Mouse (Mus musculus): ENCODE results near the gene Trp53. TPM values are rescaled to one million over a fixed set of nuclear protein-coding genes. Genes with fewer than 3 reads are reported as not detected.

Gene Trp53
- polyA plus RNA-seq, 1 experiment from 2014 or later = 71.2 TPM

- ATAC-seq (ENCODE audit: insufficient number of reproducible peaks, insufficient read depth, low FRiP score, low read depth) = no peak
- peaks cover 32% of the 10 kb centered on the region for H3K36me3 ChIP-seq (ENCODE audit: control insufficient read depth, insufficient read depth, low read length)
Observed at GRCm38 (mm10) chr11:69563373-69563772, 16.8 kb upstream of the Trp53 start.

GRCm38 (mm10) chr11:69564391-69564790 is 15.8 kb upstream of the Trp53 start:
- Histone ChIP-seq H3K4me1 (ENCODE audit: control insufficient read depth in 2 of 2, insufficient read depth in 2 of 2, low read length in 2 of 2) (peaks cover 25 to 28% of the 10 kb centered on the region in 2 experiments), H3K27me3 (ENCODE audit: control insufficient read depth, insufficient read depth, low read length) (no peaks in the 10 kb centered on the region; the same call in 1 of the 2 replicates), H3K4me2 (ENCODE audit: low read length) (no peak overlapping the region), H3K27ac (replicated peaks in 1 of 2; ENCODE audit: control insufficient read depth in 1 of 2, insufficient read depth in 1 of 2, low read depth in 2 of 2, low read length in 2 of 2) (no peak overlapping the region), H3K9me3 (ENCODE audit: control insufficient read depth, low read length) (no peaks in the 10 kb centered on the region), H3K9ac (ENCODE audit: low read length) (no peak overlapping the region), H3K36me3 (ENCODE audit: control insufficient read depth, insufficient read depth, low read length) (peaks cover 33% of the 10 kb centered on the region), H3K4me3 (ENCODE audit: control insufficient read depth in 1 of 2, insufficient read depth in 1 of 2, low read depth in 1 of 2, low read length in 2 of 2) (no peak overlapping the region)
- WGBS = 56% methylated on average over 3 of the region's 3 CpGs
- ATAC-seq (ENCODE audit: insufficient number of reproducible peaks, insufficient read depth, low FRiP score, low read depth) = no peak

More at GRCm38 (mm10) chr11:69563373-69563772, 16.8 kb upstream of the Trp53 start:
- H3K4me3 ChIP-seq (ENCODE audit: control insufficient read depth in 1 of 2, insufficient read depth in 1 of 2, low read depth in 1 of 2, low read length in 2 of 2) = no peak overlapping the region
- 49% methylated on average over 13 of the region's 13 CpGs for WGBS
- no peaks in the 10 kb centered on the region for H3K9me3 ChIP-seq (ENCODE audit: control insufficient read depth, low read length)
- no peak overlapping the region for H3K9ac ChIP-seq (ENCODE audit: low read length)
- H3K4me2 ChIP-seq (ENCODE audit: low read length) = no peak overlapping the region
- H3K27me3 ChIP-seq (ENCODE audit: control insufficient read depth, insufficient read depth, low read length) = no peaks in the 10 kb centered on the region; the same call in 1 of the 2 replicates
- peaks cover 30 to 32% of the 10 kb centered on the region in 2 experiments for H3K4me1 ChIP-seq (ENCODE audit: control insufficient read depth in 2 of 2, insufficient read depth in 2 of 2, low read length in 2 of 2)
- no peak overlapping the region for H3K27ac ChIP-seq (replicated peaks in 1 of 2; ENCODE audit: control insufficient read depth in 1 of 2, insufficient read depth in 1 of 2, low read depth in 2 of 2, low read length in 2 of 2)

- Histone ChIP-seq H3K27me3 (ENCODE audit: control insufficient read depth, insufficient read depth, low read length) (no peaks in the 10 kb centered on the region; the same call in 1 of the 2 replicates), H3K27ac (replicated peaks in 1 of 2; ENCODE audit: control insufficient read depth in 1 of 2, insufficient read depth in 1 of 2, low read depth in 2 of 2, low read length in 2 of 2) (no peak overlapping the region), H3K4me3 (ENCODE audit: control insufficient read depth in 1 of 2, insufficient read depth in 1 of 2, low read depth in 1 of 2, low read length in 2 of 2) (no peak overlapping the region), H3K36me3 (ENCODE audit: control insufficient read depth, insufficient read depth, low read length) (peaks cover 41% of the 10 kb centered on the region), H3K4me2 (ENCODE audit: low read length) (no peak overlapping the region), H3K9ac (ENCODE audit: low read length) (no peak overlapping the region), H3K9me3 (ENCODE audit: control insufficient read depth, low read length) (no peaks in the 10 kb centered on the region), H3K4me1 (ENCODE audit: control insufficient read depth in 2 of 2, insufficient read depth in 2 of 2, low read length in 2 of 2) (peaks cover 25 to 28% of the 10 kb centered on the region in 2 experiments)
- no peak for ATAC-seq (ENCODE audit: insufficient number of reproducible peaks, insufficient read depth, low FRiP score, low read depth)
- WGBS = 68% methylated on average over 8 of the region's 8 CpGs
Observed at GRCm38 (mm10) chr11:69565131-69565530, 15.0 kb upstream of the Trp53 start.

GRCm38 (mm10) chr11:69575220-69575619 is 4.9 kb upstream of the Trp53 start:
- H3K9me3 ChIP-seq (ENCODE audit: control insufficient read depth, low read length) = no peaks in the 10 kb centered on the region
- H3K36me3 ChIP-seq (ENCODE audit: control insufficient read depth, insufficient read depth, low read length) = peaks cover 43% of the 10 kb centered on the region
- peaks cover 9 to 15% of the 10 kb centered on the region in 2 experiments for H3K4me1 ChIP-seq (ENCODE audit: control insufficient read depth in 2 of 2, insufficient read depth in 2 of 2, low read length in 2 of 2)
- H3K9ac ChIP-seq (ENCODE audit: low read length) = no peak overlapping the region
- no peak overlapping the region for H3K27ac ChIP-seq (replicated peaks in 1 of 2; ENCODE audit: control insufficient read depth in 1 of 2, insufficient read depth in 1 of 2, low read depth in 2 of 2, low read length in 2 of 2)
- H3K27me3 ChIP-seq (ENCODE audit: control insufficient read depth, insufficient read depth, low read length) = no peaks in the 10 kb centered on the region
- H3K4me3 ChIP-seq (ENCODE audit: control insufficient read depth in 1 of 2, insufficient read depth in 1 of 2, low read depth in 1 of 2, low read length in 2 of 2) = no peak overlapping the region
- no peak overlapping the region for H3K4me2 ChIP-seq (ENCODE audit: low read length)
- WGBS = 48% methylated on average over 3 of the region's 3 CpGs
- ATAC-seq (ENCODE audit: insufficient number of reproducible peaks, insufficient read depth, low FRiP score, low read depth) = no peak

GRCm38 (mm10) chr11:69576307-69576706 is 3.9 kb upstream of the Trp53 start:
- ATAC-seq (ENCODE audit: insufficient number of reproducible peaks, insufficient read depth, low FRiP score, low read depth) = no peak
- no peak overlapping the region for H3K4me3 ChIP-seq (ENCODE audit: control insufficient read depth in 1 of 2, insufficient read depth in 1 of 2, low read depth in 1 of 2, low read length in 2 of 2)
- 62% methylated on average over 5 of the region's 5 CpGs for WGBS
- H3K4me1 ChIP-seq (ENCODE audit: control insufficient read depth in 2 of 2, insufficient read depth in 2 of 2, low read length in 2 of 2) = peaks cover 9 to 15% of the 10 kb centered on the region in 2 experiments
- H3K9me3 ChIP-seq (ENCODE audit: control insufficient read depth, low read length) = no peaks in the 10 kb centered on the region
- no peaks in the 10 kb centered on the region for H3K27me3 ChIP-seq (ENCODE audit: control insufficient read depth, insufficient read depth, low read length)
- no peak overlapping the region for H3K9ac ChIP-seq (ENCODE audit: low read length)
- H3K4me2 ChIP-seq (ENCODE audit: low read length) = no peak overlapping the region
- no peak overlapping the region for H3K27ac ChIP-seq (replicated peaks in 1 of 2; ENCODE audit: control insufficient read depth in 1 of 2, insufficient read depth in 1 of 2, low read depth in 2 of 2, low read length in 2 of 2)
- H3K36me3 ChIP-seq (ENCODE audit: control insufficient read depth, insufficient read depth, low read length) = peaks cover 32% of the 10 kb centered on the region

GRCm38 (mm10) chr11:69578301-69578700 is 1.9 kb upstream of the Trp53 start:
- Histone ChIP-seq H3K36me3 (ENCODE audit: control insufficient read depth, insufficient read depth, low read length) (peaks cover 19% of the 10 kb centered on the region), H3K4me3 (ENCODE audit: control insufficient read depth in 1 of 2, insufficient read depth in 1 of 2, low read depth in 1 of 2, low read length in 2 of 2) (peak overlapping the region; percentile 68 to 79), H3K27ac (replicated peaks in 1 of 2; ENCODE audit: control insufficient read depth in 1 of 2, insufficient read depth in 1 of 2, low read depth in 2 of 2, low read length in 2 of 2) (no peak overlapping the region), H3K27me3 (ENCODE audit: control insufficient read depth, insufficient read depth, low read length) (no peaks in the 10 kb centered on the region), H3K9me3 (ENCODE audit: control insufficient read depth, low read length) (no peaks in the 10 kb centered on the region), H3K4me1 (ENCODE audit: control insufficient read depth in 2 of 2, insufficient read depth in 2 of 2, low read length in 2 of 2) (peaks cover 12 to 23% of the 10 kb centered on the region in 2 experiments), H3K4me2 (ENCODE audit: low read length) (peak overlapping the region; percentile 75), H3K9ac (ENCODE audit: low read length) (peak overlapping the region; percentile 86)
- 6% methylated on average over 15 of the region's 15 CpGs for WGBS
- ATAC-seq (ENCODE audit: insufficient number of reproducible peaks, insufficient read depth, low FRiP score, low read depth) = no peak

- peak overlapping the region; percentile 91 to 97 for H3K27ac ChIP-seq (replicated peaks in 1 of 2; ENCODE audit: control insufficient read depth in 1 of 2, insufficient read depth in 1 of 2, low read depth in 2 of 2, low read length in 2 of 2)
- H3K9me3 ChIP-seq (ENCODE audit: control insufficient read depth, low read length) = no peaks in the 10 kb centered on the region
- ATAC-seq (ENCODE audit: insufficient number of reproducible peaks, insufficient read depth, low FRiP score, low read depth) = peak; percentile 79
- peaks cover 21% of the 10 kb centered on the region for H3K36me3 ChIP-seq (ENCODE audit: control insufficient read depth, insufficient read depth, low read length)
- no peaks in the 10 kb centered on the region for H3K27me3 ChIP-seq (ENCODE audit: control insufficient read depth, insufficient read depth, low read length)
- 2% methylated on average over 39 of the region's 39 CpGs for WGBS
- H3K4me1 ChIP-seq (ENCODE audit: control insufficient read depth in 2 of 2, insufficient read depth in 2 of 2, low read length in 2 of 2) = peaks cover 12 to 23% of the 10 kb centered on the region in 2 experiments
- peak overlapping the region; percentile 68 to 79 for H3K4me3 ChIP-seq (ENCODE audit: control insufficient read depth in 1 of 2, insufficient read depth in 1 of 2, low read depth in 1 of 2, low read length in 2 of 2)
- peak overlapping the region; percentile 75 for H3K4me2 ChIP-seq (ENCODE audit: low read length)
- H3K9ac ChIP-seq (ENCODE audit: low read length) = peak overlapping the region; percentile 86
Observed at GRCm38 (mm10) chr11:69579128-69580017, 786 bp upstream of the Trp53 start.
